Mouse (Mus musculus) stomach, postnatal 0 days (tissue): ENCODE measurements around the gene Tmem59l. TPM values are rescaled to one million over a fixed set of nuclear protein-coding genes. Genes with fewer than 3 reads are reported as not detected.

Source experiments
- ATAC-seq: fragments of 200-750 bp; cut with Nextera tagmentation; 2 replicates; pipeline ENCODE4 v1.8.0; 2017; ENCODE audit not compliant: low FRiP score, low TSS enrichment
- DNase-seq: peaks from one replicate; pipeline ENCODE4 v3.0.0-alpha.2; 2016; ENCODE audit warnings: low spot score
- H3K27ac ChIP-seq: fragments of 300-500 bp; sonication (generic); replicated peaks from 2 replicates; pipeline ENCODE4 v1.5.1; 2014; ENCODE audit warnings: mild to moderate bottlenecking, control low read depth
- H3K27me3 ChIP-seq: fragments of 300-500 bp; sonication (generic); 2 replicates; pipeline ENCODE4 v1.6.1; 2014; ENCODE audit warnings: low read length; ENCODE audit not compliant: control insufficient read depth, insufficient read depth
- H3K36me3 ChIP-seq: fragments of 300-500 bp; sonication (generic); 2 replicates; pipeline ENCODE4 v1.6.1; 2014; ENCODE audit warnings: low read length, mixed read lengths; ENCODE audit not compliant: control insufficient read depth, insufficient read depth
- H3K4me1 ChIP-seq: fragments of 300-500 bp; sonication (generic); replicated peaks from 2 replicates; pipeline ENCODE4 v1.6.1; 2014; ENCODE audit warnings: antibody characterized with exemption; ENCODE audit not compliant: control insufficient read depth, insufficient read depth
- H3K4me2 ChIP-seq: fragments of 300-500 bp; sonication (generic); replicated peaks from 2 replicates; pipeline ENCODE4 v1.6.1; 2014; ENCODE audit warnings: low read depth, mild to moderate bottlenecking, control low read depth, moderate library complexity
- H3K4me3 ChIP-seq: fragments of 300-500 bp; sonication (generic); 2 replicates; pipeline ENCODE4 v1.5.1; 2014; ENCODE audit warnings: low read depth, low read length, control low read depth
- H3K9ac ChIP-seq: fragments of 300-500 bp; sonication (generic); 2 replicates; pipeline ENCODE4 v1.6.1; 2014; ENCODE audit warnings: mild to moderate bottlenecking, low read length, control low read depth, mixed read lengths
- H3K9me3 ChIP-seq: fragments of 300-500 bp; sonication (generic); 2 replicates; pipeline ENCODE4 v1.6.1; 2016; ENCODE audit warnings: low read length; ENCODE audit not compliant: control insufficient read depth
- CTCF ChIP-seq: IDR thresholded peaks from 2 replicates; pipeline ENCODE4 v1.5.1; 2016; ENCODE audit warnings: antibody characterized with exemption, low read depth, mild to moderate bottlenecking, moderate library complexity
- EP300 ChIP-seq: optimal IDR thresholded peaks from 2 replicates; pipeline ENCODE3; 2016; ENCODE audit warnings: antibody characterized with exemption
- WGBS: fragments of 180-500 bp; shearing (Covaris S2); extraction: QIAGEN DNeasy Blood & Tissue Kit; methylation state at CpG from one replicate; pipeline ENCODE4 v1.1.7; 2014; 5-methylcytosine and 5-hydroxymethylcytosine counted together
- polyA plus RNA-seq: library from polyadenylated mRNA; unstranded; fragments of >200 nt; fragmentation: Nextera tagmentation; extraction: Ambion mirVana; gene quantifications from 2 replicates; pipeline ENCODE4 v1.2.1, GENCODE M21; 2015

Tmem59l gene
- polyA plus RNA-seq: 2.4 and 2.8 TPM in 2 replicates

GRCm38 (mm10) chr8:70486941-70487520 is at the start of gene Tmem59l:
Gene Tmem59l (minus strand): TSS chr8:70487358.
- ATAC-seq: no peak
- DNase-seq: no peak
- 13% methylated on average over 33 of the region's 33 CpGs for WGBS
- no peaks in the 10 kb centered on the region for H3K9me3 ChIP-seq
- H3K4me2 ChIP-seq: peak within 1 kb of the TSS; percentile 50
- TF ChIP-seq EP300: no peak
- no peak for TF ChIP-seq CTCF
- 0 out of 2 replicates have a peak, but pooled peaks cover 4% of the 10 kb centered on the region for H3K4me1 ChIP-seq
- no peak within 1 kb of the TSS for H3K27ac ChIP-seq
- H3K36me3 ChIP-seq: no peaks in the 10 kb centered on the region
- no peak within 1 kb of the TSS for H3K9ac ChIP-seq
- H3K4me3 ChIP-seq: peak within 1 kb of the TSS; percentile 31
- peaks cover 24% of the 10 kb centered on the region; the same call in 1 of the 2 replicates for H3K27me3 ChIP-seq

GRCm38 (mm10) chr8:70535701-70536100 is 48.5 kb upstream of the Tmem59l start:
- Histone ChIP-seq H3K27ac (no peak overlapping the region), H3K4me1 (no peaks in the 10 kb centered on the region; the same call in 1 of the 2 replicates), H3K9me3 (no peaks in the 10 kb centered on the region), H3K4me2 (no peak overlapping the region), H3K9ac (no peak overlapping the region), H3K4me3 (no peak overlapping the region), H3K27me3 (no peaks in the 10 kb centered on the region), H3K36me3 (peaks cover 27% of the 10 kb centered on the region)
- no peak for ATAC-seq
- DNase-seq: no peak
- WGBS: 89% methylated on average over 2 of the region's 2 CpGs
- no peak for TF ChIP-seq CTCF
- no peak for TF ChIP-seq EP300

- Histone ChIP-seq H3K27me3 (no peaks in the 10 kb centered on the region), H3K9ac (no peak overlapping the region), H3K4me2 (no peak overlapping the region), H3K9me3 (no peaks in the 10 kb centered on the region), H3K36me3 (peaks cover 27% of the 10 kb centered on the region), H3K27ac (no peak overlapping the region), H3K4me1 (no peaks in the 10 kb centered on the region), H3K4me3 (no peak overlapping the region)
- DNase-seq: no peak
- TF ChIP-seq EP300: no peak
- TF ChIP-seq CTCF: no peak
- ATAC-seq: no peak
- WGBS: 88% methylated on average over 3 of the region's 3 CpGs
These were observed 48.1 kb upstream of the Tmem59l start for GRCm38 (mm10) chr8:70535221-70535620.

- no peaks in the 10 kb centered on the region for H3K27me3 ChIP-seq
- peaks cover 27% of the 10 kb centered on the region for H3K36me3 ChIP-seq
- no peak overlapping the region for H3K9ac ChIP-seq
- no peak overlapping the region for H3K27ac ChIP-seq
- ATAC-seq: no peak
- no peaks in the 10 kb centered on the region for H3K9me3 ChIP-seq
- no peak for DNase-seq
- no peak for TF ChIP-seq CTCF
- TF ChIP-seq EP300: no peak
- no peaks in the 10 kb centered on the region for H3K4me1 ChIP-seq
- no peak overlapping the region for H3K4me3 ChIP-seq
- WGBS: 89% methylated on average over 12 of the region's 12 CpGs
- no peak overlapping the region for H3K4me2 ChIP-seq
These were observed 47.1 kb upstream of the Tmem59l start for GRCm38 (mm10) chr8:70534281-70534680.

- peaks cover 5% of the 10 kb centered on the region for H3K4me1 ChIP-seq
- no peaks in the 10 kb centered on the region for H3K9me3 ChIP-seq
- no peak for ATAC-seq
- peaks cover 23% of the 10 kb centered on the region for H3K36me3 ChIP-seq
- H3K4me2 ChIP-seq: no peak overlapping the region
- no peak for DNase-seq
- 94% methylated on average over 2 of the region's 2 CpGs for WGBS
- H3K9ac ChIP-seq: no peak overlapping the region
- H3K4me3 ChIP-seq: no peak overlapping the region
- no peaks in the 10 kb centered on the region for H3K27me3 ChIP-seq
- H3K27ac ChIP-seq: no peak overlapping the region
- TF ChIP-seq EP300 (no peak), CTCF (peak; percentile 27; the same call in 1 of the 2 replicates)
These were observed 43.2 kb upstream of the Tmem59l start for GRCm38 (mm10) chr8:70530314-70530713.

GRCm38 (mm10) chr8:70529741-70530161 is 42.6 kb upstream of the Tmem59l start:
- no peak for DNase-seq
- Histone ChIP-seq H3K4me1 (peaks cover 5% of the 10 kb centered on the region), H3K27ac (0 out of 2 replicates have a peak overlapping the region, but pooled peaks have one; percentile 9), H3K4me2 (no peak overlapping the region), H3K4me3 (no peak overlapping the region), H3K36me3 (peaks cover 21% of the 10 kb centered on the region), H3K27me3 (no peaks in the 10 kb centered on the region), H3K9ac (no peak overlapping the region), H3K9me3 (no peaks in the 10 kb centered on the region)
- ATAC-seq: peak; percentile 31
- WGBS: 80% methylated on average over 3 of the region's 3 CpGs
- no peak for TF ChIP-seq CTCF
- TF ChIP-seq EP300: no peak
